Mouse (Mus musculus): Measurements from ENCODE around the gene Bcat1.

Bcat1 gene

GRCm38 (mm10) chr6:145075548-145076224 lies at the start of gene Bcat1:
Gene Bcat1, minus strand, starts transcription at chr6:145076184.
- no peak for DNase-seq (ENCODE audit: low read depth)

GRCm38 (mm10) chr6:145125591-145126113 lies 49.7 kb upstream of the Bcat1 start:
- DNase-seq (ENCODE audit: low read depth), result no peak

GRCm38 (mm10) chr6:145124621-145125020 lies 48.6 kb upstream of the Bcat1 start:
- DNase-seq (ENCODE audit: low read depth), result peak; percentile 63

GRCm38 (mm10) chr6:145123136-145124060 lies 47.4 kb upstream of the Bcat1 start:
- DNase-seq (ENCODE audit: low read depth), result no peak

- no peak for DNase-seq (ENCODE audit: low read depth)
Measured at GRCm38 (mm10) chr6:145122423-145123059, 46.6 kb upstream of the Bcat1 start.

GRCm38 (mm10) chr6:145121590-145122420 lies 45.8 kb upstream of the Bcat1 start:
- peak; percentile 44 for DNase-seq (ENCODE audit: low read depth)

- DNase-seq (ENCODE audit: low read depth), result peak; percentile 66
Measured at GRCm38 (mm10) chr6:145120787-145121589, 45.0 kb upstream of the Bcat1 start.

GRCm38 (mm10) chr6:145120086-145120485 lies 44.1 kb upstream of the Bcat1 start:
- DNase-seq (ENCODE audit: low read depth), result no peak

- DNase-seq (ENCODE audit: low read depth), result no peak
Measured at GRCm38 (mm10) chr6:145116098-145116672, 40.2 kb upstream of the Bcat1 start.

- DNase-seq (ENCODE audit: low read depth), result no peak
Measured at GRCm38 (mm10) chr6:145115476-145116097, 39.6 kb upstream of the Bcat1 start, which contains the start of gene Lrmp. Gene Lrmp, plus strand, starts transcription at chr6:145115653.

GRCm38 (mm10) chr6:145114561-145114960 lies 38.6 kb upstream of the Bcat1 start:
- DNase-seq (ENCODE audit: low read depth), result no peak

GRCm38 (mm10) chr6:145112865-145113264 lies 36.9 kb upstream of the Bcat1 start:
- DNase-seq (ENCODE audit: low read depth), result no peak

GRCm38 (mm10) chr6:145110786-145111185 lies 34.8 kb upstream of the Bcat1 start:
- no peak for DNase-seq (ENCODE audit: low read depth)

- DNase-seq (ENCODE audit: low read depth), result no peak
Measured at GRCm38 (mm10) chr6:145106163-145106842, 30.3 kb upstream of the Bcat1 start.

- no peak for DNase-seq (ENCODE audit: low read depth)
Measured at GRCm38 (mm10) chr6:145105439-145105838, 29.5 kb upstream of the Bcat1 start.

- DNase-seq (ENCODE audit: low read depth), result no peak
Measured at GRCm38 (mm10) chr6:145104241-145104939, 28.4 kb upstream of the Bcat1 start.

GRCm38 (mm10) chr6:145100923-145101322 lies 24.9 kb upstream of the Bcat1 start:
- no peak for DNase-seq (ENCODE audit: low read depth)

GRCm38 (mm10) chr6:145094431-145094830 lies 18.4 kb upstream of the Bcat1 start:
- DNase-seq (ENCODE audit: low read depth), result no peak
